Mouse (Mus musculus) adrenal gland, postnatal 36 days (tissue): ENCODE results near the gene Nrf1. TPM values are rescaled to one million over a fixed set of nuclear protein-coding genes. Genes with fewer than 3 reads are reported as not detected.

ENCODE experiments used
- DNase-seq, 2 experiments: peaks; one replicate each; pipeline ENCODE4 v3.0.0; 2021; ENCODE audit warnings: mixed read lengths in 1 of 2
- total RNA-seq, 2 experiments: library from RNA; stranded (reverse); gene quantifications; 2 replicates each; pipeline ENCODE4 v1.2.3; 2021

Nrf1 gene
- total RNA-seq, 2 experiments from 2014 or later: 20.5 to 21.4 TPM

DNA sequence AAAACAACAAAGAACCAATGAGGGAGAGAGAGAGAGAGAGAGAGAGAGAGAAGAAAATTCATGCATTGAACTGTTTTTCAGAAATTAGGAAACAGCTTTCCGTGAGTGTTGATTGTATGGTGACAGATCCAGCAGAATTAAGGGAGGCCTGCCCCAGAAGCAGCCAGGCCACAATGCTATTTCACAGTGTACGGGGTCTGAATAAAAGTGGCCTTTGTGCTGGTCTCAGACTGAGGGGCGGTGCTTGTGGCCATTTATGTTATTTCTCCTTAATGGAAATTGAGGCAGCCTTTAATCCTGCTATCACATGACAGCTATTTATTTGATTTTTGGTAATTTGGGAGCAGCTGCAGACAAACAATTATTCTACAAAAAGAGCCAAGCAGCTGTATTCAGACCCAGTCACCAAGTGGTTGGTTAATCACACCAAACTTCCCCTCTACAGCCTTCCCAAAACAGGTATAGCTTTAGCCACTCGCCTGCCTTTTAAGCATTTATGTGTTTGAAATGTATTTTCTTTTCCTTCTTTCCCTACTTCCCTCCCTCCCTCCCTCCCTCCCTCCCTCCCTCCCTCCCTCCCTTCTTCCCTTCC is 31.2 kb downstream of the Nrf1 start:
- no peak for DNase-seq

DNA sequence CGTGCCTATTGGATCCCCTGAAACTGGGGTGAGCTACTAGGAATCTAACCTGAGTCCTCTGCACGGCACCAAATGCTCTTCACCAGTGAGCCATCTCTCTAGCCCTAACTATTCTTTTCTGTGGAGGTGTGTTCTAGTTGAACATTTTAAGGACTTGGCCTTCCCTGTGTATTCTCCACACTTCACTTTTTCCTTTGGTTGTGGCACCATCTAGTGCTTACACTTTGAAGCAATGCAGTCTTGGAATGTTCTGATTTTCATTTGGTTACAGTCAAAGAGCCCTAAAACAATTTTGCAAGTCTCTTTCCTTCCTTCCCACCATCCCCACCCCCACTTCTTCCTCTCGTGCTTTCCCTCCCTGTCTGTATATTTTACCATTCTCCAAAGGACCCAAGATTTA is 33.6 kb downstream of the Nrf1 start:
- peak in 1 of 2 experiments; percentile 24 for DNase-seq

DNA sequence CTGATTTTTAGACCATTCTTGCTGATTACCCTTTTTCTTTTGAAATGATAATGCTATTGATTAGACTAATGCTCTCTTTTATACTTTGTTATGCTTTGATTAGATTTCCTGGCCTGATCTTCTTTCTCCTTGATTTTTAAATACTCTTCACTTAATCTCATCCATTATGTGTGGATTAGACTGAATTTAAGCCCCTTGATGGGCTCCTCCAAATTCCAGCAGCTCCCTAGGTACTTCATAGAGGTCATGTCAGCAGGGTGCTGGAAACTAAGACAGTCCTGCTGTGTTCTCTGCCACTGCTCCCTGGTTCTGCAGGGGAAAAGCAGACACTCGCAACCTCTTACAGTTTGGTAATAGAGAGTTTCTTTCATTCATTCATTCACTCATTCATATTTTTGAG is 35.5 kb downstream of the Nrf1 start:
- DNase-seq: no peak

DNA sequence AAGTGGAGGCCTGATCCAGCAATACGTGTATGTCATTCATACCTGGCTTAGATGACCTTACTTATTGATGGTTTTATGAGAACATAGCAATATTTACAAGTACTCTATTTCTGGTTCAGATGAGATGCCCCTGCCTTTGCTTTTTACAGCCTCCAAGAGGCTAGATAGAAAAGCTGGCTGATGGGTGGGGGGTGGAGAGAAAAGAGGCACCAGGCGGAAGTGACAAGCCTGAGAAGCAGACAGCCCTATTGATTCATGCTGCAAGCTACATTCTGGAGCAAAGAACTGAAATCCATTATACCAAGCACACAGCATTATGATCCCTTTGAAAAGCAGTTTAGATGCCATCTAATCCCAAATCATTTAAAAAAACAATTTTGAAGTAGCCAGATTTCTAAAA is 37.6 kb downstream of the Nrf1 start:
- no peak for DNase-seq

DNA sequence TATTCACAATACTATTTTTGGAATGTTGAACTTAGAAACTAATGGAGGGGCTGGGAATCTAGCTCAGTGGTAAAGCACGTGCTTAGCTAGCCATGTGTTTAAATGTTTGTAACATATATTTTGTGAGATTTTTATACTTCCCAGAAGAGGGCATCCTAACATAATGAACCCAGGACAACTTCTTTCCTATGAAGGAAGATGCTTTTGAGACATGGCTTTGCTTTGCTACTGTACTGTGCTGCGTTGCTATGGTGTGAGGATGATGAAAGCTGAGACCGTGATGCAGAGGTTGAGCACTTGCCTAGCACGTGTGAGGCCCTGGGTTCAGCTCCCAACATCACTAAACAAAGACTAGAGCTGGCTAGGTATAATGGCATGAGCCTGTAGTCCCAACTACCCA is 43.4 kb downstream of the Nrf1 start:
- no peak for DNase-seq

DNA sequence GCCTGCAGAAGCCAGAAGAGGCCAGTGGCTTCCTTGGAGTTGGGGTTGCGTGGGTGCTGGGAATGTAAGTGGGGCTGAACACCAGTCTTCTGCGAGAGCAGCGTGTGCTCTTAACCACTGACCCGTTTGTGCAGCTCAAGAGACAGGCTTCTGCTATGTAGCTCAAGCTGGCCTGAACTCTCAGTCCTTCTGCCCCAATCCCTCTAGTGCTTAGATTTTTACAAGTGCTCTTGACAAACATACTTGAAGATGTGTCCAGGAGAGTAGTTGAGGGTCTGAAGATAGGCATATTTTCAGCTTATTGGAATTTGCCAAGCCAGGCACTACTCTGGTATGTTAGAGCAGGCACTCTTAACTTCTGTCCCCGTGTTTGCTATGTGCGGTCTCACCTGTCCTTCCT is 45.0 kb downstream of the Nrf1 start:
- DNase-seq: no peak

DNA sequence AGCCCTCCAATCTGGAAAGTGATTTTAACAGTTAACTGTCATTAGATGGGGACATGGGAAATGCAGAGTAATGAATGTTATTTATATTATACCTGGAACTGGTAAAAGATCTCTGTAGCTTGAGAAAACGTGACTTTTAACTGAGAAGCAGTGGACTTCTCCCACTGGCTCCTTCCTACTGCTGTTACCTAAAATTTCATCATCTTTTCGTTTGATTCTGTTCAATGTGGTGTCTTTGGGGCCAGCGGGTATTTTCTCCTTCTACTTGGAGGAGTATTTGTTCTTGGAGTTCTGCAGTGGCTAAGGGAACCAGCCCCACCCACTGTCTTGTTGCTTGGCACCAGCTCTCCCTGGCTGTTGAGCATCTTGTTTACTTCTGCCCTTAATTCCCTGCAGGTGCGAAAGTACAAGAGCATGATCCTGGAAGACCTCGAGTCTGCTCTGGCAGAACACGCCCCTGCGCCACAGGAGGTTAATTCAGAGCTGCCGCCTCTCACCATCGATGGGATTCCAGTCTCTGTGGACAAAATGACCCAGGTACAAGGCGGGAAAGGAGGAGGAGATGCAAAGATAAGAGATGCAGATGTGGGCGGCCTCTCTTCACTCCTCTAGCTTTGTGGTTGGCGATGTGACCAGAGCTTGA is 54.1 kb downstream of the Nrf1 start:
- no peak for DNase-seq

DNA sequence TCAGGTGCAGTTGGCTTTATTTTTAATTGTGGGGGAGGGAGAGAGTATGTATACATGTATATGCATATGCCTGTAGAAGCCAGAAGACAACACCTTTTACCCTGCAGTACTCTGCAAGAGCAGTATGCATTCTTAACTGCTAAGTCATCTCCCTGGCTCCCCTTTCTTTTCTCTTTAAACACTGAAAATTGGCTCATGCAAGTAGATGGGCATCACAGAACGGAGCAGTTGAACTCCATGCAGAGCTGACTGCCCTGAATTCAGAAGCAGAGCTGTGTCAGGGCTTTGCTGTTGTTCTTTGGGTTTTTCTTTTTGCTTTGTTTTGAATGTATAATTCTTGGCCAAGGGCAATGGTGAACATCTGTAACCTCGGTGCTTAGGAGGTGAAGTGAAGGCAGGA is 58.3 kb downstream of the Nrf1 start:
- DNase-seq: no peak

DNA sequence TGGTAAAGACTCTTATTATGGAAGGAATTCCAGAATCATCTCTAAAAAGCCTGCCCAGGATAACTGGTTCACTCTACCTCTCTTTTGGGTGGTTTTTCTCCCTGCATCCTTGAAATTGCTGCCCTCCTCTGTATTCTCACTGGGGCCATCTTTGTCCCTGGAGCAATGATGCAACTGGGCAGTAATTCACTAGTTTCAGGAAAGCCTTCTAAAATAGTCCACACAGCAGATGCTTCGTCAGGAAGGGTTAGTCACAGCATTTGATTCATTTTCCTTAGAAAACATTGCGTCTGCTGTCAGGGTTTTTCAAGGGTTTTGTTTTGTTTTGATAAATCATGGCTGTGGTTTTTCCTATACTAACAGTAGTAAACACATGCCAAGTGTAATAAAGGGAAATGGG is 59.7 kb downstream of the Nrf1 start:
- peak in 1 of 2 experiments; percentile 48 for DNase-seq

DNA sequence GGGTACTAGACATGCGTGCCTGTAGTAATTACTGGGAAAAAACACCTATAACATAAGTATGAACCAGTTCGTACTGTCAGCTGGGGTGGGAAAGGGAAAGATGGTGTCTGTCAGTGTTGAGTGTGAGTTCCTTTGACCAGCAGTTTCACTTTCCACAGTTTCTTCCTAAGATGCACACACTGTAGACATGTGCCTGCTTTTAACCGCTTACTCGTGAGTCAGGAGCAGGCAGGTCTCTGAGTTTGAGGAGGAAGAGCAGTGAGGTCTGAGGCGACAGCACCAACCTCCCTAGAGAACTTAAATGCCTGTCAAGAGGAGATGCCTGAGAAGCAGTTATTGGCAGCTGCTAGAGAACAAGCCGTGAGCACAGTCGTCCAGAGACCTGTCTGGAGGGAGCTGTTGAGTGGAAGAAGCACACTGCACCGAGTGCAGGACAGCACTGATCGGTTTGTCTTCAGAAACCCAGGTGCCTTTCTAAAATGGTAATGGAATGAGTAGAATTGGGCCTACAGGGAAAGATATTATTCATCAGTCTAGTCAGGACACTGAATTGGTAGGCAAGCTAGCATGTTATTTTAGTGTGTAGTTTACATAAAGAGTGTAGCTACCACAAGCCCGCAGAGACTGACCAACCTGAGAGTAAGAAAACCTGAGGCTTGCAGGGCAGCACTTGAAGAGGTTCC is 62.2 kb downstream of the Nrf1 start:
- no peak for DNase-seq

DNA sequence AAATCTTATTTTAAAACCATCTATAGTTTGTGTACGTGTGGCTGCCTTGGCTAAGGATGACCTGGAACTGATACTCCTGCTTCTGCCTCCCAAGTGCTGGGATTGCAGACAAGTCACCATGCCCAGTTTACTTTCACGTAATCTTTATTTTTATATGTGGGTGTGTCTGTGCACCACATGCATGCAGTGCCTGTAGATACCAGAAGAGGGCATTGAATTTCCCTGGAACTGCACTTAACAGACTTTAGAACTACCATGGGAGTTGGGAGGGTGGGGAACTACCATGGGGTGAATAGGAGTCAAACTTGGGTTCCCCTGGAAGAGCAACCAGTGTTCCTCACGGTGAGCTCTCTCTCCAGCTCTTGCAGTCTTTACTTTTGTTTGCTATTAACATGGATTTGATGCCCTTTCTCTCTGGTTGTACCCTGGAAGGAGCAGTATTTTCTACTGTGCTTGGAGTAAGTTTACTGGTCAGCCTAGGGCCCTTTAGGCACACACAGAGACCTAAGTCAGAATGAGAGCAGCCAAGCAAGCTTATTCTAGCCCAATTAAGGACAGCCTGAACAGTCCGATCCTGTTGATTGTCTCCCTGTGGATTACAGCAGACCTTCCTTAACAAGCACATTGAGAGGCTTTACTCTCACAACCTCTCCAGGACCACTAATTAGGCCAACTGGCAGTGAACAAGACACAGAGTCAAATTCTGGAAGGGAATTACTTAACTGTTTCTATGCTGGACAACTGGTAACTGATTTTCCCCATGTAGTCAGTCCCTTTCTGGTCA is 64.8 kb downstream of the Nrf1 start:
- no peak for DNase-seq

DNA sequence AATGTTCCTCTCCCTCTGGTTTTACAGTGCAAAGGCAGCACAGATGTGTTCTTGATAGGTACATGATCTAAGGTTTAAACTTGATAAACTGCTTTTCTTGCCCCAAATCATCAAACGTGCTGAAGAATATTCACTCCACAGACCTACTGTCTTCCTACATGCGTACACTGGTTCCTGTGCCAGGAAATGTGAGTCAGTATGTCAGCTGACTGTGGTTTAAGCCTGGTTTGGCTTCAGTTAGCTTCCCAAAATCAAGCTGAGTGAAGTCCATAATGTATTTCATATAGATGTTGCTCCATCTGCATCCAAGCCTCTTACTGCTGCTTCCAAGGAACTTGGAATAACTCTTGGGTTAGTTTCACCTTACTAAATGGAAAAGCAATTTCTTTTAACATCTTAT is 66.3 kb downstream of the Nrf1 start:
- peak; percentile 36 to 38 for DNase-seq

DNA sequence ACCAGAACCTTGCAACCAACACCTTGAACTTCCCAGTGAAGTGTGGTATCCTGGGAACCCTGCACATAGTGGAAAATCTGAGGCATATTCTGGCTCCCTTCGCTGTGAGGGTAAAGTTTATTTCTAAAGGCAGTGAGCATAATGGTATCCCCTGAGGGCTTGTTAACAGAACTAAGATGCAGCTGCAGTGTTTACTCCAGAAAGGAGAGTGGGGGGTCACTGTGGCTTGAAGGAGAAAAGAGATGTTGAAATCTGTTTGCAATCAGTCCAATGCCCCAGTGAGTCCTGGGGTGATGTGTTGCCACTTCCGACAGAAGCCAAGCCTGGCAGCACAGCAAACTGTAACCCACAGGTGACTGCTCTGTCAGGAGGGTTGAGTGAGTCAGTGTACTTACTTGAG is 73.4 kb downstream of the Nrf1 start:
- no peak for DNase-seq

DNA sequence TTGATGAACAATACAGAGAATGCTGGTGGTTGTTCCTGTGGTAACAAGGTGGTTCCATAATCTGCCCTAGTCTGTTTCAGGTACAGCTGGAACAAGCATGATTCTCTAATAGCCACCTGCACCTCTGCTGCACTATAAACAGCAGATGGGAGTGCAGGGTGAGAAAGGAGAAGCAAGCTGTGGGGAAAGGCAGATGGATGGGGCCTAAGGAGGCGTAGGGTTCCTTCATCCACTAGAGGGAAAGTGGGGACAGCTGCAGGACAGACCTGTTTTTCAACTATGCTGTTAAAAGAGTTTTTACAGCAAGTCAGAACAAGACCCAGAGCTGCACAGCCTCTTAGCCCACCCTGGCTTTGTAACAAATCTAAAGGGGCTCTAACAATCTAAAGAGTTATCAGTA is 73.8 kb downstream of the Nrf1 start:
- no peak for DNase-seq

DNA sequence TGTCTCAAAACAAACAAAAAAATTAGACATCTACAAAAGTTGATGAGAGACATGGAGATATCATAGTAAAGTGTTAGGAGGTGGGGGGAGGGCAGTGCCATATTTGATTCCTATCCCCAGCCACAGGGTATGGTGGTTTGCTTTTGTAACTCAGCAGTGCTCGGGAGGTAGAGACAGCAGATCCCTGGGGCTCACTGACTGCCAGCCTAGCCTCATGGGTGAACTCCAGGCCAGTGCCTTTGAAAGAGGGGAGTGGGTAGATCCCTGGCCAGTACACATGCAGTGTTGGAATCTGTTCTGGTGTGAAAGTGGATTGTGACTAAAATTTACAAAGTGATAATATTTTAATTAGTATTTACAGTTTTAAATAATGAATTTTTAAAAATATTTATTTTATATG is 75.6 kb downstream of the Nrf1 start:
- peak in 1 of 2 experiments; percentile 26 for DNase-seq

DNA sequence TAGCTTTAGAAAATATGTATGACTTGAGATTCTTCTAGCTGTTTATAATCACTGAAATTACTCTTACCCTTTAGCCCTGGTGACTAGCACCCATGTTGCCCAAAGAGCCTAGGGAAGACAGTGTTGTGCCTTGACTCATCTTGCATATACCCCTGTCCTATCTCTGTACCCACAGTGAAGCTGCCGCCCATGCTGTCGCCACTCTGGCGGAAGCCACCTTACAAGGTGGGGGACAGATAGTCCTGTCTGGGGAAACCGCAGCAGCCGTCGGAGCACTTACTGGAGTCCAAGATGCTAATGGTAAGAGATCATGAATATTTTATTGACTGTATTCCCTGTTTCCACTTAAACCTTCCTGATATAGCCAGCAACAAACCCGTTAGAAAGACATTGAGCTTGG is 78.3 kb downstream of the Nrf1 start:
- DNase-seq: no peak

DNA sequence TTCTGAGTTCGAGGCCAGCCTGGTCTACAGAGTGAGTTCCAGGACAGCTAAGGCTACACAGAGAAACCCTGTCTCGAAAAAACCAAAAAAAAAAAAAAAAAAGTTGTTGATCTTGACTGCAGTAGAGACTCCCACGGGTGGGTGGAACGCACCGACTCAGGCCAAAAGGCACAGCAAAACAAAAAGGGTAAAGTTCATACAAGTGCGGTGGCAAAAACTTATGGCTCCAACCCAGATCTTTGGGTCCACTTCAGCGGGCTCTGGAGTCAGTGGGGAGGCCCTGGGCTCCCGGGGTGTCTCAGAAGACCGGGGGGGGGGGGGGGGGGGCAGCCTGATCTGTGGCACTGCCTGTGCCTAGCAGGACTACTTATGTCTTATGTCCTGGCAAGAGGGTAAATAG is 79.0 kb downstream of the Nrf1 start:
- no peak for DNase-seq

DNA sequence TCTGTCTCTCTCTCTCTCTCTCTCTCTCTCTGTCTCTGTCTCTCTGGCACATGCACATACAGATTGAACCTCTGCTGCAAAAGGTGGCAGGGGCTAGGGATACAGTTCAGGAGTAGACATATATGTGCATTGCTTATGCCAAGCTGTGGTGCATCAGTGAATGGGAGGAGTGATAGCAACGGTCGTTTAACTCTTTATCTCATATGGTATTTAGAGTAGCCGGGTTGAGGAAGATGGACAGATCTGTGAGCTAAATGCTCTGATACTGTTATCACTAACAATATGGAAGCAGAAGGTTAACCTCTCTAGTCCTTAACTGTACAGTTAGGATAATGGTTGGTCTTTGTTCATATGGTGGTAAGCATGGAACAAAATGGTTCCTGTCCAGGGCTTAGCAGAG is 84.6 kb downstream of the Nrf1 start:
- no peak for DNase-seq

DNA sequence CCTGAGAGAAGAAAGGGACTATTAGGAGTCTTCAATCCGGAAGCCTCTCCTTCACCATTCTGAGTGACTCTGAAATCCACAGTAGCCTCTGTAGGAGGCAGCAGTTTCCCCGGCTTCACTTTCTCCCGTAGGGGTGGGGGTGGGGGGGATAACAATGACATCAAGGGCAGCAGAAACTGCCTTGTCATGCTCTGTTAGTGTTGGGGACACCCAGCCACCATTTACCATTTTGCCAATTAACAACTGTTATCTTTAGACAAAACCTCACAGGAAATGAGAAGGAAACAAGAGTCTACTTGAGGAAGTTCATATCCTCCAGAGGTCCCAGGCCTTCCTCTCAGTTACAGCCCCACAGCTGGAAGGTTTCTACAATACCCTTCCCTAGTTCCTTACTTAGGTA is 87.8 kb downstream of the Nrf1 start:
- no peak for DNase-seq

DNA sequence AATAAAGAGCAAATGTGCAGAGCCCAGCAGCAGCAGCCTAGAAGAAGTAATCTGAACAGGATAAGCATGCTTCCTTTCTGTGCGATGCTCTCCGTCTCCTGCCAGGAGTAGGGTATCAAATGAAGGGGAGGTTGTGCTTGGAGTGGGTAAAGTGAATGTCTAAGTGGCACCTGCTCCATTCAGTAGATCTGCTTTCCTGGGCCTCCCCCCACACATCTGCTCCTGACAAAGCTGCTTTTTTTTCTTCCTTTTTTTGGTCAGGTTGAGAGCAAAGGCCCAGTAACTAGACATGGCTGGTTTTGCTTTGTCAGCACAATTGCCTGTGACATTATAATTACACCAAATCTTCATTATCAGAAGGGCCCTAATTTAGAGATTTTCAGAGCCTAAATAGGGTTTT is 89.4 kb downstream of the Nrf1 start:
- DNase-seq: no peak

DNA sequence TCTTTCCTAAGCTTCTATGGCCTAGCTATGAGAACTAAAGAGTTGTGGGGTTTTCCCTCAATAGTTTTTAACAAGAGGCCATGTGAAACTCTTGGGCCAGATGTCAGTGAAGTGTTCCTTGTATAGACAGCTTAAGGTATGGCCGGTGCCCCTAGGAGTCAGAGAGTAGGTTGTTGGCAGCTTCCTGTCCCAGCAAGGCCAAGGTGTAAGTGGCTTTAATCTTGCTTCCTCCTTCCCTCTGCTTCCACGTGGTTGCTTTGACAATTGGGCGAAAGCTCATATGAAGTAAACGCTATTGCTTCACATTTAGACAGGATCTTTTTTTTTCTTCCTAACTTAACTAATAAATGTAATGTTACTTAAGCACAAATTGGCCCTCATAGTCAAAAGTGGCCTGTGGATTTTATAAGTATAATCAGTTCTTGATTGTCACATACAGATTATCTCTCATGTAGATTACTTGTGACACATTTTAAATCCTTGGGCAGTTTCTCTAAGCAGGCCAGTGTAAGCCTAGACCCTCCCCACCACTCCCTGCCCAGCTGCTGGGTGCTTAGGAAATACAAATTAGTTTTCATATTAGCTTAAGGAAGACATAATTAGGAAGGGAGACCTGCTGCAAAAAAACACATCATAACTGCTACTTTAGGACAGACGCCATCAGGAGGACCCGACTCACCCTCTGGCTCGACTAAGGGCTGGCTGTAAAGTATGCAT is 91.7 kb downstream of the Nrf1 start:
- no peak for DNase-seq

DNA sequence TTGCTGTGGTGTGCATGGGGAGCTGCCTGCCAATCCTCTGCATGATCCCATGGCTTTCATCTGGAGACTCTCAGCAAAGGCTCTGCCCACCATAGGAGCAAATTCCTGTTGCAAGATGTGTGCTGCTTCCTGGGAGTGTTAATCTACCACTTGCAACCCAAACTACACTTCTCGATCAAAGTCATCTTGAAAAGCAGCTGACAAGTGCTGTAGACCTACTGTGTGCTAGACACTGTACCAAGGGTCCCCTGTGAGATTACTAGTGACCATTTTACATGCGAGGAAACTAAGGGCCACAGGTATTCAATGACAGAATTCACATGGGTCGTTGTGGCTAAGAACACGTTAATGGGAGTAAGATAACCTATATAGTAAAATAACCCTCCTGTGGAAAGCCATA is 95.5 kb downstream of the Nrf1 start:
- DNase-seq: no peak
